Mouse (Mus musculus): Measurements from ENCODE around the gene Ank3. TPM values are rescaled to one million over a fixed set of nuclear protein-coding genes. Genes with fewer than 3 reads are reported as not detected.
"Not testable (repeated sequence)": the region's sequence is repeated elsewhere in the genome, so short reads cannot be mapped to it uniquely, and the experiment has no call there.

Ank3 gene
- polyA plus RNA-seq, 1 experiment, result 23.3 TPM

DNA sequence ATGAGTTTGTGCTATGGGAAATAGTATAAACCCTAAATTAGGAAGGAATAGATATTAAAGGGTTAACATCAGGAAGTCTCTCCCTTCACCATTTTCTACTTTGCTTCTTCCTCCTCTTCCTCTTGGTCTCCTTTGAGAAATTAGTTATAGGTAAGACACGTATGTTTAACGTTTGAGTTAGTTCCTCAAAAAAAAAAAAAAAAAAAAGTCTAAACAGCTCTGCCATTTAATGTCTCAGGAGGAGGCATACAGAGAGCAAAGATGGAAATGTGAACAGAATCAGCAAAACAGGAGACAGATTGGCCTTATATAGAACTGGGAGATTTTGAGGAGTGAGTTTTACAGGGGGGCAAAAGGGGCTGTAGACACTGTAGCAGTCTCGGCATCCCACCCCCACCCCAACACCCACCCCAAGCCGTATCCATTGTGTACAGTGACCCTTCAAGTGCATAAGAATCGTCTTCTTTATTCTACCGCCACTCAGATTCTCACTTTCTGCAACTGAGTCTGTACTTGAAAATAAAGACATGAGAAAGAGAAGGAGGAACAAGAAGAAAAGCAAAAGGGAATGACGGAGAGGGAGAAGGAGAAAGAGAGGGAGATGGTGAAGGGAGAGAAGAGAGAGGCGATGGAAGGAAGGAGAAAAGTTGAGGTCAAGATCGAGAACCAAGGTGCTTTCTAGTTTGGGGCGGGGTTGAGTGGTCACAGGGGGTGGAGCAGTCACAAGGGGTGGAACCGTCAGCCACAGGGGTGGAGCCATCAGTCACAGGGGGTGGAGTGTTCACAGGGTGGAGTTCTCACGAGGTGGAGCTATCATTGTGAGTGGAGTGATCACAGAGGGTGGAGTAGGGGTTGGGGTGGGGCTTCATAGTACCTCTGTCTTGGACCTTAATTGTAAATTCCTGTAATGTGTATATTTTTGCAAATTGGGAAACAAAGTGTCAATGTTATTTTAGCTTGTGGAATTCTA lies 509.5 kb downstream of the Ank3 start:
- Histone ChIP-seq H3K4me1 (ENCODE audit: control insufficient read depth, insufficient read depth, low read length) (no peaks in the 10 kb centered on the region), H3K4me3 (replicated peaks; ENCODE audit: extremely low read depth, low read depth, low read length) (no peak overlapping the region)
- 56% methylated on average over 12 of the region's 12 CpGs for WGBS
- TF ChIP-seq POLR2A (IDR thresholded peaks at IDR 0.05; ENCODE audit: borderline replicate concordance, extremely low read depth, low read depth, low read length) (no peak), CTCF (IDR thresholded peaks at IDR 0.05; ENCODE audit: insufficient read depth, low read length) (no peak)
- no peak for DNase-seq

DNA sequence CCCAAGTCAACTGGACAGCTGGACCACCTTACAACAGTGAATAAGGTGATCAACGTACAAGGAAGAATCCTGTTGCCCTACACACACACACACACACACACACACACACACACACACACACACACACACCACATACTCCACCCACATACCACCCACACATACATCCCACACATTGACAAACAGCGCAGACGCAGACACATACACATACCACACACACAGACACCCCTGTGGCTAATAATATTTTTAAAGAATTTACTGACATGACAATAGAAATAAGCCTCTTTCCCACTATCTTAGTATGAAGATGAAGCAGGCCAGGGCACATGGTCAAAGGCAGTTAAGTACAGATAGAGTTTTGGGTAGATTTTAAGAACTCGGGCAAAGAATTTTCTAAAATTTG lies 511.3 kb downstream of the Ank3 start:
- WGBS, result 70% methylated on average over 4 of the region's 4 CpGs
- no peak for DNase-seq
- H3K4me3 ChIP-seq (replicated peaks; ENCODE audit: extremely low read depth, low read depth, low read length), result no peak overlapping the region
- no peaks in the 10 kb centered on the region for H3K4me1 ChIP-seq (ENCODE audit: control insufficient read depth, insufficient read depth, low read length)
- TF ChIP-seq CTCF (IDR thresholded peaks at IDR 0.05; ENCODE audit: insufficient read depth, low read length), result no peak
- TF ChIP-seq POLR2A (IDR thresholded peaks at IDR 0.05; ENCODE audit: borderline replicate concordance, extremely low read depth, low read depth, low read length), result no peak

DNA sequence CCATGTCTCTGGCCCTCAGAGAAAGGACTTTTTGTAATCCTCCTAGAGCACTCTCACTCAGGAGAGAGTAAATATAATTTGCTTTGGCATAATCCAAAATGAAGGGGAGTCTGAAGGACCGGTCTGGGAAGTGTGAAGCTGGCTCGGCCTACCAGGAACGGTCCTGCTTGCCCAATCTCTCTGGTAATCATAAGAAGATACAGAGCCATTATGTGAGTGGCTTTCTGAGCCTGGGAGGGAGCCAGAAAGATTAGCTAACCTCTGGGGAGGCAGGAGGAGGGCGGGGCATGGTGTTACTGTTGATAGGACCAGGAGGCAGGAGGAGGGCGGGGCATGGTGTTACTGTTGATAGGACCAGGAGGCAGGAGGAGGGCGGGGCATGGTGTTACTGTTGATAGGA lies 511.7 kb downstream of the Ank3 start:
- DNase-seq, result peak; percentile 53
- not testable (repeated sequence) for H3K4me3 ChIP-seq (replicated peaks; ENCODE audit: extremely low read depth, low read depth, low read length); H3K4me1 ChIP-seq (ENCODE audit: control insufficient read depth, insufficient read depth, low read length)
- WGBS, result 27% methylated on average over 5 of the region's 6 CpGs

DNA sequence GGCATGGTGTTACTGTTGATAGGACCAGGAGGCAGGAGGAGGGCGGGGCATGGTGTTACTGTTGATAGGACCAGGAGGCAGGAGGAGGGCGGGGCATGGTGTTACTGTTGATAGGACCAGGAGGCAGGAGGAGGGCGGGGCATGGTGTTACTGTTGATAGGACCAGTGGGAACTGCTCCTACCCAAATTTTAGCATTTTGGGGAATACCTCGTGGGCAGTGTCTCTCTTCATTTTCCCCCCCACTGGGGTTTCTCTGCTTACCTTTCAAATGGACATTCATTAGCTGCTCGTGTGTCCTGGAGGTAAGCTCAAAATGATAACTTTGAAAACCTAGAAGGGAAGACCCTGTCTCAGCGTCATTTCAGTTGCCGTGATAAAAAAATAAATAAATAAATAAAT lies 512.2 kb downstream of the Ank3 start:
- H3K4me3 ChIP-seq (replicated peaks; ENCODE audit: extremely low read depth, low read depth, low read length); DNase-seq; H3K4me1 ChIP-seq (ENCODE audit: control insufficient read depth, insufficient read depth, low read length): not testable (repeated sequence)
- WGBS, result 39% methylated on average over 5 of the region's 7 CpGs

DNA sequence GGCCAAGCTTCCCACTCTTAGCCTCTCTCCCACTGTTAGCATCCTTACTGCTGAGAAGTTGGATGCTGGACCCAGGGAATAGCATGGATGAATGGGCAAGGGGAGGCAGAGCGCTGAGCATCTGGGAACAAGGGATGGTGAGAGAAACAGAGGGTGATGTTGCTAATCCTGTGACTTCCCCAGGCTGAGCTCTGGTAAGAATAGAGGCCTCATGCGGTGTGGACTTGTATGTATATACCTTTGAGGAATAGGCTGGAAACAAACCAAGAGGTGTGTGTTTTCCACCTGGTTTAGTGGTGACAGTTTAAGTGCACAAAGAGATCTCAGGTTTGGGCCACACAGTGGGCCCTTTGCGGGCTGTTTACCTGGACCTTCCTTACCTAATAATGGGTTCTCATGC lies 517.0 kb downstream of the Ank3 start:
- TF ChIP-seq CTCF (IDR thresholded peaks at IDR 0.05; ENCODE audit: insufficient read depth, low read length) (no peak), POLR2A (IDR thresholded peaks at IDR 0.05; ENCODE audit: borderline replicate concordance, extremely low read depth, low read depth, low read length) (no peak)
- 82% methylated on average over 3 of the region's 3 CpGs for WGBS
- no peak for DNase-seq
- Histone ChIP-seq H3K4me1 (ENCODE audit: control insufficient read depth, insufficient read depth, low read length) (no peaks in the 10 kb centered on the region), H3K4me3 (replicated peaks; ENCODE audit: extremely low read depth, low read depth, low read length) (no peak overlapping the region)

DNA sequence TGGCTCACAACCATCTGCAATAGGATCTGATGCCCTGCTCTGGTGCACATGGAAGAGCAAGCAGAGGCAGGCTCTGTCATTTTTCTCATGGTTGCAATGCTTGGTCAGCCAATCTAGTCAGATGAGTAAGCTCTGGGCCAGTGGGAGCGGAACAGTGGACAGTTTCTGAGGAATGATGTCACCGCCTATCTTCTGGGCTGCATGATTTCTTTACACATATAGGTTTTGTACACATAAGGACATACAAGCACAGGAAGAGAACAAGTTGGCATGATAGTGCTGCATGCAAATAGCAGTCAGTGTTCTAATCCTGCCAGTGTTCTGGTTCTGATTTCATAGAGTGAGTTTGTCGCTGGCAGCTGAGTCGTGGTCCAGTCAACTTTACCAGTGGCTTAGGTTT lies 517.6 kb downstream of the Ank3 start:
- H3K4me3 ChIP-seq (replicated peaks; ENCODE audit: extremely low read depth, low read depth, low read length), result no peak overlapping the region
- no peak for TF ChIP-seq CTCF (IDR thresholded peaks at IDR 0.05; ENCODE audit: insufficient read depth, low read length)
- no peak for TF ChIP-seq POLR2A (IDR thresholded peaks at IDR 0.05; ENCODE audit: borderline replicate concordance, extremely low read depth, low read depth, low read length)
- no peak for DNase-seq
- WGBS, result 79% methylated on average over 4 of the region's 4 CpGs
- H3K4me1 ChIP-seq (ENCODE audit: control insufficient read depth, insufficient read depth, low read length), result no peaks in the 10 kb centered on the region

DNA sequence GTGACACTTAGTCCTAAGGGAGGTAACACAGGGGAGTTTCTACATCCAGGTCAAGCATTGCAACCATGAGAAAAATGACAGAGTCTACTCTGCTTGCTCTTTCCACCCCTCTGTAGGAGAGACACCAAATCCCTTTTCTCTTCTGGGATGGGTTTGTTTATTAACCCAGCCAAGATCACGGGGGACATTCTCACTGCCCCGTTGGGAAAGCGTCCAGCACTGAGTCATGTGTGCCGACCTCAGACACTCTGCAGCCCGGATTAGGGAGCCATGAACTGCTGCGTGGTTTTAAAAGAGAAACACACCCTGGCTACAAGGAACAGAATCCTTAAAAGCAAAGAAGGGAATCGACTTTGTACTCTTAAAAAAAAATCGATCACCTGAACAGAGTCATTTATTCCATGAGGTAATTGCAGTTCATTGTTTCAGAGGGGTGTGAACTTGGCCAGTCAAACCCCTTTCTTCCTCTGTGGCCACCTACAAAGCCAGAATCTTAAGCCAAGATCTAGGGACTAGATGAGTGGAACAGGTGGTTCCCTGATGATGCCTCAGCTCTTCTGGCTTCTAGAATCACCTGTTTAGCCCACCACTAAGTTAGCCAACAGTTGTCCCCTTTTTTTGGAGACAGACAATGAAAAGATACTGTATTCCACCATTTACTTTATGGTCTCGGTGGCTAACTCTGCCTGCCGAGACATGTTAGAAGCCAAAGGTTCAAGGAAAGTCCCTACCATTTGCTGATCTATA lies 518.3 kb downstream of the Ank3 start:
- no peak for DNase-seq
- H3K4me3 ChIP-seq (replicated peaks; ENCODE audit: extremely low read depth, low read depth, low read length), result no peak overlapping the region
- 54% methylated on average over 10 of the region's 10 CpGs for WGBS
- TF ChIP-seq CTCF (IDR thresholded peaks at IDR 0.05; ENCODE audit: insufficient read depth, low read length), result no peak
- no peak for TF ChIP-seq POLR2A (IDR thresholded peaks at IDR 0.05; ENCODE audit: borderline replicate concordance, extremely low read depth, low read depth, low read length)
- H3K4me1 ChIP-seq (ENCODE audit: control insufficient read depth, insufficient read depth, low read length), result no peaks in the 10 kb centered on the region

DNA sequence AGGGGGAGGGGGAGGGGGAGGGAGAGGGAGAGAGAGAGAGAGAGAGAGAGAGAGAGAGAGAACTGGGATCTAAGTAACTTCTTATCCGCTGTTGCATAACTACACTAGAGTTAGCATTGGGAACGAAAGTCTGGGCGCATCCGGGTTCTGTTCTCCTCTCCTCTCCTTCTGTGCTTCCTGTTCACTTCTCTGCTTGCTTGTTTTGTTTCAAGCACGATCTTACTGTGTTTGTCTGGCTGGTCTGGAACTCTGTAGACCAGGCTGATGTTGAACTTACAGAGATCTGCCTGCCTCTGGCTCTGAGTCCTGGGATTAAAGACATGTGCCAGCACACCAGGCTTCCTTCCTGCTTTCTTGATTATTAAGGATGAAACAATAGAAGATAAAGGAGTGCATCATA lies 519.1 kb downstream of the Ank3 start:
- no peak for DNase-seq
- TF ChIP-seq CTCF (IDR thresholded peaks at IDR 0.05; ENCODE audit: insufficient read depth, low read length) (no peak), POLR2A (IDR thresholded peaks at IDR 0.05; ENCODE audit: borderline replicate concordance, extremely low read depth, low read depth, low read length) (no peak)
- WGBS, result 75% methylated on average over 5 of the region's 5 CpGs
- Histone ChIP-seq H3K4me1 (ENCODE audit: control insufficient read depth, insufficient read depth, low read length) (no peaks in the 10 kb centered on the region), H3K4me3 (replicated peaks; ENCODE audit: extremely low read depth, low read depth, low read length) (no peak overlapping the region)

DNA sequence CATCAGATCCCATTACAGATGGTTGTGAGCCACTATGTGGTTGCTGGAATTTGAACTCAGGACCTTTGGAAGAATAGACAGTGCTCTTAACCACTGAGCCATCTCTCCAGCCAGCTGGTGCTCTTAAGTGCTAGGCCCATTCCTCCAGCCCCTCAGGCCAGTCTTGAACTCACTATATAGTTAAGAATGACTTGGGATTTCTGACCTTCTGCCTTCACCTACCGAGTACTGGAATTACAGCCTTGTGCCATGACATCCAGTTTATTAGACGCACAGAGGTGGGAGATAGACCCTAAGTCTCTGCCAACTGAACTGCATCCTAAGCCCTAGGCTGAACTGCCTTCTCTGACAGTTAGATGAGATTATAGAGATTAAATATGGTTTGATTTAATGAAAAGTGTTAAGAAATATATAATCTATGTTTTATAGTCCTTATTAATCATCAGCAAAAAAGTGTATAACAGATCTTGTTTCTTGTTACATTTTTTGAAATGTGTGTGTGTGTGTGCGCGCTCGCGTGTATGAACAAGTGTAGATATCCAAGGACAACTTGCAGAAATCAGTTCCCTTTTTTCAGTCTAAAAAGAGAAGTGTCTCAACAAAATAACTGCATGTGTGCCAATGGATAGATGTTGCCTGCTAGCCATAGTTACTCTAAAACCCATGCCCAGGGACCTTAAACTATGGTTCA lies 520.0 kb downstream of the Ank3 start:
- WGBS, result 88% methylated on average over 6 of the region's 6 CpGs
- DNase-seq, result no peak
- Histone ChIP-seq H3K4me1 (ENCODE audit: control insufficient read depth, insufficient read depth, low read length) (no peaks in the 10 kb centered on the region), H3K4me3 (replicated peaks; ENCODE audit: extremely low read depth, low read depth, low read length) (no peak overlapping the region)
- TF ChIP-seq CTCF (IDR thresholded peaks at IDR 0.05; ENCODE audit: insufficient read depth, low read length) (no peak), POLR2A (IDR thresholded peaks at IDR 0.05; ENCODE audit: borderline replicate concordance, extremely low read depth, low read depth, low read length) (no peak)

Data from lung, adult 2 months (tissue).